Mouse (Mus musculus) megakaryocyte progenitor cell, adult 5-6 weeks (primary cell): ENCODE data around the gene Sh3glb1. TPM values are rescaled to one million over a fixed set of nuclear protein-coding genes. Genes with fewer than 3 reads are reported as not detected.

Experiments
- ATAC-seq: replicated peaks from 2 replicates; pipeline ENCODE4 v1.8.0; 2016; ENCODE audit warnings: mild to moderate bottlenecking, moderate TSS enrichment, inconsistent platforms; ENCODE audit not compliant: poor library complexity
- total RNA-seq, 2 experiments: library from RNA; stranded (forward) in 1 of 2; stranded (reverse) in 1 of 2; fragments of 157-497, 149-512 nt in 1 of 2; fragments of 200-1000 nt in 1 of 2; gene quantifications; 2 replicates each; pipeline versions ENCODE4 v1.2.3 to v1.2.4; 2015 to 2017

Sh3glb1 gene
- total RNA-seq, 2 experiments from 2014 or later = 25.5 to 70.0 TPM

- no peak; the same call in 1 of the 2 replicates for ATAC-seq
These were observed 43.9 kb downstream of the Sh3glb1 start for GRCm38 (mm10) chr3:144676249-144676648.

- no peak for ATAC-seq
These were observed 48.1 kb downstream of the Sh3glb1 start for GRCm38 (mm10) chr3:144672016-144672415.

- peak; percentile 88 for ATAC-seq
These were observed 49.9 kb downstream of the Sh3glb1 start for GRCm38 (mm10) chr3:144669944-144670874.

DNA sequence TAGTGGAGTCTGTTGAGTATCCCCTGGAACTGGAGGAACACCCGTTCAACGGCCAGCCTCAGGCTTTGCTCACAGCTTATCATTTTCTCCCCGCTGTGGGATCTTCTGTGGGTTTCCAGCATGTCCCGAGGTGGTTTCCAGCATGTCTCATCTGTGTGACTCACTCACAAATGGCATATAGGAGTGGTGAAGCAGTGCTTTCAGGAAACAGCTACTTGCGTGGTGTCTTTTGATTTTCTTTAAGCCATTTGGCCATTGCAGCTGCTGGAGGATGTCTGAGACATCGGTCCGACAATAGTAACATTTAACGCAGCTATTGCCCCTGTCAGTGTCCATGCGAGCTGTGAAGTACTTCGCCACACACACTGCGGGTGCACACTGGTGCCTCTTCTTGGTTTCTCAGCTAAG lies 50.7 kb downstream of the Sh3glb1 start:
- peak; percentile 38 for ATAC-seq

DNA sequence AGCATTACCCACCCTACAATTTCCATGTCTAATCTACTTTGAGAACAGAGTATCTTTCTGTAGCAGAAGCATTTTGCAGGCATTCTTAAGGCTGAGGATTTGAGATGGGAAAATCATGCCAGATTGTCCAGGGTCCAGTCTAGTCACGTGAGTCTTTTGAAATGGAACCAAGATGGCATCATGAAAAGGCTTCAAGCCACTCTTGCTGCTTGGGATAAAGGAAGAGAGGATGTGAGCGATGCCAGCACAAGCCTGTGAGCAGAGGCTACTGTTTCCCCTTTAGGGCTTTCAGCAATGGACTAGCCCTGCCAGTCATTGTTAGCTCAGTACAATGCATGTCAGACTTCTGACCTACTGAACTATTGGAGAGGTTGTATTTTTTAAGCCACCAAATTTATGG lies 51.2 kb downstream of the Sh3glb1 start:
- no peak for ATAC-seq

DNA sequence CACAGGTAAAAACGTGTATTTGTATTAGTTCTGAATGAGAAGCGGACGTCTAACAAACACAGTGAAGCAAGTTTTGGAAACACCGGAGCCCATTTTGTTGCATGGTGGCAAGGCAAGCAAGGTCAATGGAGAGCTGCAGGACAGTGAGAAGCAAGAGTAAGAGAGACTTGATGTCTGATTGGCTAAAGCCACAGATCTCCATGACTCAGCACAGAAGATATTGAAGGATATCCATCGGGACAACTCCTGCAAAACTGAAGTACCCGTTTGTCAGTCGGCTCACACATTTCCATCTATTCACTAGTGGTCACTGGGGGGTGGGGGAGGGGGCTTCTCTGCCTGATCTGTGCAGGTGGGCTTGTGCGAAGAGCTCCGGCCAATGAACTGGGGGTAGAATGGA lies 52.1 kb downstream of the Sh3glb1 start:
- ATAC-seq = no peak

GRCm38 (mm10) chr3:144664363-144665299 lies 55.5 kb downstream of the Sh3glb1 start:
- ATAC-seq = no peak

DNA sequence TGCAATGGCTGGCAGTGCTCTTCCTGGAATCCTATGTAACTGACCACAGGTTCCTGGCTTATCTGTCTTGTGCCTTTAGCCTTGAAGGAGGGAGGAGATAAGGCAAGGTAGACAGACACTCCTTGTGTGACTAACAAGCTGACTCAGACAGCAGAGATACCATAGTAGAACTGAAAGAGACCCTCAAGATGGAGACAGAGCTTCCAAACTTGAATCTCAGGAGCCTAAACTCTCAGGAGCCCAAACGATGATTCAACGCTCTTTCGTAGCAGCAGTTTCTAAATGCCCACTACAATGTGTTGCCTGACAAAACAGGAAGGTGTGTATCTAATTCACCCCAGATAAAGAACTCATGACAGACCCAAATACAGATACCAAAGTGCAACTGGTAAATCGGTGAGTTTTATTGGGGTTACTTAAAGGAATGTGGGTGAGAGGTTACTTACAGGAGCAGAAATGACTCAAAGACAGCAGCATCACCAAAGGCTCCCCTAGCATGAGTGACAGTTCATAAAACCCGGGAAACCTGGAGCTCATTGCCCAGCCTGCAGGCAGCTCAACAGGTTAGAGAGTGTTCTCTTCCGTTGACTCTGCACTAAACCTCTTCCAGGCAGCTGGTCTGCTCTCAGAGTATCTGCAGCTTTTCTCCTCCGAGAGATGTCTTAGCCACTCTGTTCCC lies 56.6 kb downstream of the Sh3glb1 start:
- peak; percentile 35 for ATAC-seq

DNA sequence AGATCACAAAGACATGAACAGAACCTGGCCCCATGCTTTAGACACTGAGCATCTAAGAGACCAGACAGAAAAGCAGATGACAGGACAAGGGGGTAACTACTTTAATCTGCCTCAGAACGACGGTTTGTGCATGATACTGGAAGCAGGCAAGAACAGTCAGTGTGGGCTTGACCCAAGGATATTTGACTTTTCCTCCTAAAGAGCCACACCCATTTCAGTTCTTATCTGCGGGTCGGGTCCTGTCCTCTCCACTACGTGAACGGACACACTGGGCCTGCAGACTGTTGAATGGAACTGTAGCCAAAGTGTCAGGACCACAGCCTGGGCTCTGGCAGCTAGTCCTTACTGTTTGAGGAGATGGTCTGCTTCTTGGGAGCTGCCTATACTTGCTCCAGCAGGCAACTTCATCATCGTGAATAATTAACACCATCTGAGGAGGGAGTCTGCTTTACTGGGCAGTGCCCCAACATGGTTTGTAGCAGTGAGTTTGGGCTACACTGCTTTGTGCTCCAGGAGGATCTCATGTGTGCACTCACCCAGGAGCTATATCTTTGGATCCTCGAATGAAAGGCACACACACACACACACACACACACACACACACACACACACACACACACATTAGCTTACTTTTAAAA lies 57.8 kb downstream of the Sh3glb1 start:
- peak; percentile 32 for ATAC-seq

DNA sequence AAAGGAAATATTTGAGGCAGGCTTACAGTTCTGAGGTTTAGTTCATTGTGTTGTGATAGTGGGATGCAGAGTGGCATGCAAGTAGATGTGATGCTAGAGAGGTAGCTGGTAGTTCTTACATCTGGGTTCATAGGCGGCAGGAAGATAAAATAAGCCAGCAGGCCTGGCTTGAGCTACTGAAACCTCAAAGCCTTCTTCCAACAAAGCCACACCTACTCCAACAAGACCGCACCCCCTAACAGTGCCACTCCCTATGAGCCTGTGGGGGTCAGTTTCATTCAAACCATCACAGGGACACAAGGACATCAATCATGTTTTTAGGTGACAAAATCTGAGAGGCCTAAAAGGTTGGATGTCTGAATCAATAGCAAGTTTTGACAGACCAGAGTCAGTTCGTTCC lies 58.7 kb downstream of the Sh3glb1 start:
- ATAC-seq = peak; percentile 32

DNA sequence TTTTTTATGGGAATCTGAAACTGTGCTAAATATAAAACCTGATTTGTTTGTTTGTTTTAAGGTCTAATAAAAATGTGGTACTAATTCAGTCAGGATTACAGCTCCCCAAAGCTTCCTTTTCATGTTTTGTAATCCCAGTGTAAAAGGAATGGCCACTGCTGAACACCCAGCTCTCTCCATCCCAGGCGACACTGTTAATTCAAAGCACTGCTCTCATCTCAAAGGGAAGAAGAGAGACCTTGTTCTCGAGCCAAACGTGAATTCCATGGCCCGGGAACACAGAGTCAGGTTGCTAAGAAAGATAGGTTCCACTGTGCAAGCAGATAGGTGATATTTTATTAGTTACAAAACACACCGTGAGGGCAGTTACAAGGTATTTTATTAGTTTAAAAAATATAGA lies 75.9 kb downstream of the Sh3glb1 start:
- ATAC-seq = no peak

- peak; percentile 72 for ATAC-seq
These were observed 76.7 kb downstream of the Sh3glb1 start for GRCm38 (mm10) chr3:144643301-144643871.

DNA sequence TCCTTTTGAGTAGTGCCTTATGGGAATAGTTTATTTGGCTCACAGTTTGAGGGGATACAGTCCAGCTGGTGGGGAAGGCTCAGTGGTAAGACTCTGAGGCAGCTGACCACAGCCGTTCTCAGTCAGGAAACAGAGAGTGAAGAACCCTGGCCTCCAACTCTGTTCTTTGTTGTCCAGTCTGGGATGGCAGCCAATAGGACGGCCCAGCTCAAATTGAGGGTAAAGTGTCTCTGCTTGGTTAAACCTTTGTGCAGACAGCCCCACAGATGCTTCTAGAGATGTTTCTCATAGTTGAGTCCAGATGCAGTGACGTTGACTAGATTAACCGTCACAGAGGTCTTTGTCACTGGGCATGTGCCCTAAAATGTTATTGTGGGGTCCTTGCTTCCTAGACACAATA lies 78.0 kb downstream of the Sh3glb1 start:
- no peak for ATAC-seq

- ATAC-seq = 0 out of 2 replicates have a peak, but pooled peaks have one; percentile 24
These were observed 80.1 kb downstream of the Sh3glb1 start for GRCm38 (mm10) chr3:144640033-144640432.

- ATAC-seq = no peak
These were observed 80.7 kb downstream of the Sh3glb1 start for GRCm38 (mm10) chr3:144639387-144639786.

GRCm38 (mm10) chr3:144638110-144638509 lies 82.0 kb downstream of the Sh3glb1 start:
- no peak for ATAC-seq

DNA sequence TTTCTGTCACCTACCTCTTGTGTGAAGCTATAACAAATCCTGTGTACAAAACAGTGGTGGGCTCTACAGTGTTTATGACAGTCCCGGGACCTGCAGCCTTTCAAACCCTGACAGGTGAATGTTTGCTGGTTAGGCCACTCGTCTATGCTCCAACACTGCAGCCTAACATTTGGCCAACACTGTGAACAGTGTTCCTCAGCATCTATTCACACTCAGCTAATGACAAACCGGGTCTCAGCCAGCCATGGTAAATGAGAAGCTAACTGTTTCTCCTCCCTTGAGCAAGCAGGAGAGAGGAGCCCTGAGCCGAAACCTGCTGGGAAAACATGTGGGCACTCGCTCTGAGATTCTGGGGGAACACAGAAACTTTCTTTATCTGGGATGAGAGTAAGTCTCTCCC lies 84.9 kb downstream of the Sh3glb1 start:
- ATAC-seq = no peak
